Mouse (Mus musculus): ENCODE measurements around the gene Pik3ip1. TPM values are rescaled to one million over a fixed set of nuclear protein-coding genes. Genes with fewer than 3 reads are reported as not detected.
A peak's percentile ranks its signal among the peaks of the same experiment; 100 is the strongest.

Pik3ip1 gene
- polyA plus RNA-seq, 1 experiment from 2014 or later = 1.4 TPM

DNA sequence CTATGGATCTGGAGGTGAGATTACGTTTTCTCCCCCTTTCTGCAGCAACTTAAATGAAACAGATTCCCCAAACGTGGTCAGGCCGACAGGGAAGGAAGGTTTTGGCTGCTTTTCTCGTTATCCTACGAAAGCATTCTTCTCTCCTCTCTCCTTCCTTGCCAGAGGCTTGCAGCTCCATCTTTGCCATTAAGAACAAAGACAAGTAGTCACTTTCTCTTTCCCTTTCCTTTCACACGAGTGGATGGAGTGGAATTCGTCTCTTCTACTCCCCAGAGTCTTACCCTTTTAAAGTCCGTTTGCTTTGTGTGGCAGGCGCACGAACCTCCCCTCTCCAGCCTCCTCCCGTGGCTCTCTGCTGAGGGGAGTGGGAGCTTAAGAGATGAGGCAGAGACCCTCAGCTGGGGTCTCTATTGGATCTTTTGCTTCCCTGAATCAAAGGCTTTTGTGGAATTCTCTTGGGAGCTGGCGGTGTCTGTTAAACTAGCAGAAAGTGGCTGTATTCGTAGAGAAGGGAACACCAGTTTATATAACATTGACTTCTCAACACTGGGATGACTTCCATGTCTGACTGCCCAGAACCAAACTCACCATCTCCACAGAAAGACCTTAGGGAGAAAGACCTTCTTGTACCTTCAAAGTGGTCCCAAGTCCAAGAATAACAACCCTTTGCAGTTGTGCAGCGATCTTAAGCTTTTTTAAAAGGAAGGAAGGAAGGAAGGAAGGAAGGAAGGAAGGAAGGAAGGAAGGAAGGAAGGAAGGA is 970 bp downstream of the Pik3ip1 start:
- H3K9me3 ChIP-seq (replicated peaks) = no peaks in the 10 kb centered on the region
- H3K4me2 ChIP-seq = peak overlapping the region; percentile 78
- H3K27ac ChIP-seq (replicated peaks) = no peak overlapping the region
- 5% methylated on average over 14 of the region's 14 CpGs for WGBS (ENCODE audit: insufficient replicate concordance)
- peaks cover 46% of the 10 kb centered on the region for H3K27me3 ChIP-seq
- peak overlapping the region; percentile 49 for H3K4me3 ChIP-seq (replicated peaks)
- no peaks in the 10 kb centered on the region for H3K36me3 ChIP-seq (replicated peaks)
- no peak overlapping the region for H3K9ac ChIP-seq
- ATAC-seq (ENCODE audit: insufficient read depth) = no peak
- peaks cover 43% of the 10 kb centered on the region for H3K4me1 ChIP-seq (replicated peaks)

- Histone ChIP-seq H3K4me1 (replicated peaks) (peaks cover 43% of the 10 kb centered on the region), H3K4me2 (peak overlapping the region; percentile 78), H3K9ac (no peak overlapping the region), H3K36me3 (replicated peaks) (no peaks in the 10 kb centered on the region), H3K27me3 (peaks cover 46% of the 10 kb centered on the region), H3K4me3 (replicated peaks) (peak overlapping the region; percentile 49), H3K27ac (replicated peaks) (no peak overlapping the region), H3K9me3 (replicated peaks) (no peaks in the 10 kb centered on the region)
- ATAC-seq (ENCODE audit: insufficient read depth) = peak; percentile 96
- WGBS (ENCODE audit: insufficient replicate concordance) = under 1% methylated on average over 75 of the region's 75 CpGs
These were observed 1.8 kb downstream of the Pik3ip1 start for GRCm38 (mm10) chr11:3331756-3332642.

DNA sequence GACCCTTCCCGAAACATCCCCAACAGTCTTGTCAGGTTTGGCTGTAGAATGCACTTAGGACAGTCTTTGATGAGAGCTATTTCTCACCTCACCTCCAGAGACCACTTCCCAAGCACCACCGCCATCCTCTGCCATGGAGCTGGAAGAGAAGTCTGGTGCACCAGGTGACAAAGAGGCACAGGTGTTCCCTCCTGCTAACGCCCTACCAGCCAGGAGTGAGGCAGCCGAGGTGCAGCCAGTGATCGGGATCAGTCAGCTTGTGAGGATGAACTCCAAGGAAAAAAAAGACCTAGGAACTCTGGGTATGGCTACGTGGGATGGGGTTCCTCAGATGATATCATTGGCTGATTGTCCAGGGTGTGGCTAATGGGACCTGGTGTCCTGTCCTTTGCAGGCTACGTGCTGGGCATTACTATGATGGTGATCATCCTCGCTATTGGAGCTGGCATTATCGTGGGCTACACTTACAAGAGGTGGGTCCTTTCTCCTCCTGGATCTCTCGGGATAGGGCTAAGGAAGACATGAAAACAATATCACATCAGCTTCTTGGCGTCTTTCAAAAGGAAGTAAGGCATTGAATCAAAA is 3.0 kb downstream of the Pik3ip1 start:
- 71% methylated on average over 11 of the region's 11 CpGs for WGBS (ENCODE audit: insufficient replicate concordance)
- no peak for ATAC-seq (ENCODE audit: insufficient read depth)
- Histone ChIP-seq H3K4me1 (replicated peaks) (peaks cover 43% of the 10 kb centered on the region), H3K27ac (replicated peaks) (no peak overlapping the region), H3K27me3 (peaks cover 46% of the 10 kb centered on the region), H3K36me3 (replicated peaks) (no peaks in the 10 kb centered on the region), H3K4me3 (replicated peaks) (no peak overlapping the region), H3K9ac (no peak overlapping the region), H3K4me2 (no peak overlapping the region), H3K9me3 (replicated peaks) (no peaks in the 10 kb centered on the region)

DNA sequence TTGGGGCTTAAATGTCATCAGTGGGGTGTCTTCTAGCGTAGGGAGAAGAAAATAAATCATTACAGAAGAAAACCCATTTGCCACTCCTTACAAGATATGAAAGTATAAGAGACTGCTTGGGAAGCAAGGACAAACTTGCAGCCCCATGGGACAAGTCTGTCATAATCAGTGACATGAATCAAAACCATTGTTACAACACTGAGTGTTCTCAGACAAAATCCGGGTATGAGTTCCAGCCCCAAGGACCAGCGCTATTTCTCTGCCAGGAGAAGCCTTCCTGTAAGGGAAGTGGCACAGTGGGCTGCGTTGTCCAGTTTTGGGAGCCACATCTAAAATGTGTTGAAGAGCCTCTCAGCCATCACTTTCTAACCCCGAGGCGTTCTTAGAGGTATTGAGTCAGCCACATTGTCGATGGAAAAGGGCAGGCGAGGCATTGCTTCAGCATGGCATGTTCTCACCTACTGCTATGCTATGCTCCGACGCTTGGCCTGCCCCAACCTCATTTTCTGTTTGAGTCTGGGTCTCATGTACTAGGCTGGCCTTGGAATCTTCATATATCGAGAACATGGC is 4.0 kb downstream of the Pik3ip1 start:
- Histone ChIP-seq H3K9ac (no peak overlapping the region), H3K4me3 (replicated peaks) (no peak overlapping the region), H3K27me3 (peaks cover 46% of the 10 kb centered on the region), H3K27ac (replicated peaks) (no peak overlapping the region), H3K9me3 (replicated peaks) (no peaks in the 10 kb centered on the region), H3K36me3 (replicated peaks) (no peaks in the 10 kb centered on the region), H3K4me2 (no peak overlapping the region), H3K4me1 (replicated peaks) (peaks cover 43% of the 10 kb centered on the region)
- 67% methylated on average over 11 of the region's 11 CpGs for WGBS (ENCODE audit: insufficient replicate concordance)
- no peak for ATAC-seq (ENCODE audit: insufficient read depth)

DNA sequence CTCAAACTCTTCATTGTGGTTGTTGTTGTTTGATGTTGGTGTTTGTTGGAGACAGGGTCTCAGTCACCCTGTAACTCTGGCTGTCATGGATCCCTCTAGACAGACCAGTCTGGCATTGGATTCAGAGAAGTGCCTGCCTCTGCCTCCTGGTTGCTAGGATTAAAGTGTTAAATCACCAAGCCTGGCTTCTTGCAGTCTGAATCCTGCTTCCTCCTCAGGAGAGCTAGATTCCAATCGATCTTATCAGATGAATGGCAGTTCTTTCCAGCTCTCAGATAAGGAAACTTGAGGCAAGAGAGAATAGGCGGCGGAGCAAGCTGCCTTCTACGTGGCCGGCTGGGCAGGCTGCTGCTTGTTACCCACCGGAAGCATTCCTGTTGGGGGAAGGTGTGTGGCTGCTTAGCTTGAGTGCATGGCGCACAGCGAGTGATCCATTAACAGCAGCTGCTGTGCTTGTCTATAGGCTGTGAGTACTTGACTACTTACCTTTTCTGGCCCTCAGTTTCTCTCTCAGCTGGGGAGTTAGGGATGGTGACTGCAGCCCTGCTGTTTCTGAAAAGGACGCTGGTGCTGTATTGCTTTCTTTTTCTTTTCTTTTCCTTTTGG is 4.6 kb downstream of the Pik3ip1 start:
- peaks cover 43% of the 10 kb centered on the region for H3K4me1 ChIP-seq (replicated peaks)
- no peak overlapping the region for H3K4me3 ChIP-seq (replicated peaks)
- H3K27me3 ChIP-seq = peaks cover 46% of the 10 kb centered on the region
- H3K4me2 ChIP-seq = no peak overlapping the region
- ATAC-seq (ENCODE audit: insufficient read depth) = no peak
- H3K36me3 ChIP-seq (replicated peaks) = no peaks in the 10 kb centered on the region
- no peaks in the 10 kb centered on the region for H3K9me3 ChIP-seq (replicated peaks)
- H3K27ac ChIP-seq (replicated peaks) = no peak overlapping the region
- no peak overlapping the region for H3K9ac ChIP-seq
- 23% methylated on average over 9 of the region's 9 CpGs for WGBS (ENCODE audit: insufficient replicate concordance)

- Histone ChIP-seq H3K36me3 (replicated peaks) (no peaks in the 10 kb centered on the region), H3K4me2 (no peak overlapping the region; the same call in 1 of the 2 replicates), H3K4me1 (replicated peaks) (peaks cover 39% of the 10 kb centered on the region), H3K27ac (replicated peaks) (no peak overlapping the region), H3K9ac (no peak overlapping the region), H3K27me3 (peaks cover 41% of the 10 kb centered on the region), H3K4me3 (replicated peaks) (no peak overlapping the region), H3K9me3 (replicated peaks) (no peaks in the 10 kb centered on the region)
- ATAC-seq (ENCODE audit: insufficient read depth) = no peak
- 9% methylated on average over 11 of the region's 11 CpGs for WGBS (ENCODE audit: insufficient replicate concordance)
These were observed 5.5 kb downstream of the Pik3ip1 start for GRCm38 (mm10) chr11:3335651-3336216.

GRCm38 (mm10) chr11:3336602-3337001 is 6.4 kb downstream of the Pik3ip1 start:
- H3K36me3 ChIP-seq (replicated peaks) = no peaks in the 10 kb centered on the region
- no peak for ATAC-seq (ENCODE audit: insufficient read depth)
- H3K4me3 ChIP-seq (replicated peaks) = no peak overlapping the region
- H3K27ac ChIP-seq (replicated peaks) = no peak overlapping the region
- peaks cover 30% of the 10 kb centered on the region for H3K4me1 ChIP-seq (replicated peaks)
- no peak overlapping the region for H3K9ac ChIP-seq
- peaks cover 32% of the 10 kb centered on the region for H3K27me3 ChIP-seq
- WGBS (ENCODE audit: insufficient replicate concordance) = 61% methylated on average over 3 of the region's 3 CpGs
- H3K9me3 ChIP-seq (replicated peaks) = no peaks in the 10 kb centered on the region
- H3K4me2 ChIP-seq = no peak overlapping the region

GRCm38 (mm10) chr11:3337173-3337955 is 7.2 kb downstream of the Pik3ip1 start:
- ATAC-seq (ENCODE audit: insufficient read depth) = no peak

GRCm38 (mm10) chr11:3337961-3338360 is 7.8 kb downstream of the Pik3ip1 start:
- Histone ChIP-seq H3K36me3 (replicated peaks) (no peaks in the 10 kb centered on the region), H3K4me1 (replicated peaks) (peaks cover 16% of the 10 kb centered on the region), H3K4me3 (replicated peaks) (no peak overlapping the region), H3K9ac (no peak overlapping the region), H3K27me3 (peaks cover 18% of the 10 kb centered on the region), H3K27ac (replicated peaks) (no peak overlapping the region), H3K4me2 (no peak overlapping the region), H3K9me3 (replicated peaks) (no peaks in the 10 kb centered on the region)
- WGBS (ENCODE audit: insufficient replicate concordance) = 53% methylated on average over 5 of the region's 5 CpGs
- no peak for ATAC-seq (ENCODE audit: insufficient read depth)

More at GRCm38 (mm10) chr11:3337173-3337955, 7.2 kb downstream of the Pik3ip1 start:
- Histone ChIP-seq H3K27ac (replicated peaks) (no peak overlapping the region), H3K9ac (no peak overlapping the region), H3K4me2 (no peak overlapping the region), H3K4me1 (replicated peaks) (peaks cover 22% of the 10 kb centered on the region), H3K4me3 (replicated peaks) (no peak overlapping the region), H3K27me3 (peaks cover 24% of the 10 kb centered on the region), H3K9me3 (replicated peaks) (no peaks in the 10 kb centered on the region), H3K36me3 (replicated peaks) (no peaks in the 10 kb centered on the region)
- WGBS (ENCODE audit: insufficient replicate concordance) = 49% methylated on average over 12 of the region's 12 CpGs

DNA sequence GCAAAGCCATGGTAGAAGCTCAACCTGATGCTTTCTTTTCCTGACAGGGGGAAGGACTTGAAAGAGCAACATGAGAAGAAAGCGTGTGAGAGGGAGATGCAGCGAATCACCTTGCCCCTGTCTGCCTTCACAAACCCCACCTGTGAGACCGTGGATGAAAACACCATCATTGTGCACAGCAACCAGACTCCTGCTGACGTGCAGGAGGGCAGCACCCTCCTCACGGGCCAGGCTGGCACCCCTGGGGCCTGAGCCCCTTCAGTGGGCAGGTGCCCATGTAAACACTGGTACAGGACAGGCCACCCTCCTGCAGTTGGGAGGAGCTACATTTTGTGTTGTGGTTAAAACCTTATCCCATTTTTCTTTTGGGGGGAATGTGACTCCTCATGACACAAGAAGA is 11.3 kb downstream of the Pik3ip1 start:
- Histone ChIP-seq H3K4me3 (replicated peaks) (no peak overlapping the region), H3K4me2 (no peak overlapping the region), H3K27ac (replicated peaks) (no peak overlapping the region), H3K9me3 (replicated peaks) (no peaks in the 10 kb centered on the region), H3K27me3 (no peaks in the 10 kb centered on the region), H3K36me3 (replicated peaks) (peaks cover 5% of the 10 kb centered on the region; the same call in 1 of the 2 replicates), H3K9ac (no peak overlapping the region), H3K4me1 (replicated peaks) (no peaks in the 10 kb centered on the region; the same call in 1 of the 2 replicates)
- 61% methylated on average over 5 of the region's 5 CpGs for WGBS (ENCODE audit: insufficient replicate concordance)
- ATAC-seq (ENCODE audit: insufficient read depth) = no peak
